7 mouse cellular contexts compared by ENCODE assay signal in the genomic region with DNA sequence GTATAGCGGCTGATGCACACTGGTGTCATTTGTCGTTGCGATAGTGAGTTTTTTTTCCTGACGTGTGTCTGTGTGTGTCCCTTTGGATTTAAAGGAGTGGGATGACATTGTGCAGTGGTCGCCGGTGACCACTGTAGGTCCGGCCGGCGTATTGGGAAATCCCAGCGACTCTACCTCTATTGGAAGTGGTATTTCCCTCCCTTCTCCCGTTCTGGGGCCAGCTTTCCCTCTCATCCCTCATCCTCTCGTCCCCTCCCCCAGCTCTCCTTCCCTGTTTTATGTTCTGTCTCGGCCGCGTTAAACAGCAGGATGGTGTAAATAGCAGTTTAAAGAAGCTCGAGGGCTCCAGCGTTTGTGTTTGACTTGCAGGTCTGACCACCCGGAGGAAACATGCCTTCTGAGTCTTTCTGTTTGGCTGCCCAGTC. TPM values are rescaled to one million over a fixed set of nuclear protein-coding genes. Genes with fewer than 3 reads are reported as not detected.
A peak's percentile ranks its signal among the peaks of the same experiment; 100 is the strongest.
DNase-seq lines count a peak whose midpoint lies in the region; ATAC-seq lines count a peak whose summit lies in the region.

No protein-coding gene starts in this region.

- H3K27me3 ChIP-seq in forebrain, embryonic 14.5 days (replicated peaks; ENCODE audit: control insufficient read depth, insufficient read depth, low read length): no peaks in the 10 kb centered on the region

- H3K36me3 ChIP-seq in forebrain, embryonic 14.5 days (ENCODE audit: control insufficient read depth, insufficient read depth, low read length): 0 out of 2 replicates have a peak, but pooled peaks cover 3% of the 10 kb centered on the region

- peak; percentile 60 for DNase-seq in NIH3T3 (ENCODE audit: low read depth)
- no peak for DNase-seq in forebrain, embryonic 14.5 days (ENCODE audit: low spot score)
- DNase-seq in heart, postnatal 4 days: peak; percentile 33
- DNase-seq in left cerebral cortex, postnatal 14 days (ENCODE audit: low spot score in 2 of 2): peak; percentile 27 to 30
- peak; percentile 23 to 25 for DNase-seq in lung, postnatal 4 days
- peak; percentile 10 for DNase-seq in skeletal muscle tissue, adult 2 months (ENCODE audit: low read depth, low spot score)

- H3K27ac ChIP-seq in brown adipose tissue, adult 24 weeks (replicated peaks; ENCODE audit: low read depth, low read length): peak overlapping the region; percentile 78
- peak overlapping the region; percentile 87 for H3K27ac ChIP-seq in forebrain, embryonic 14.5 days (ENCODE audit: low read depth, low read length)

- H3K4me3 ChIP-seq in brown adipose tissue, adult 24 weeks (ENCODE audit: insufficient read depth, low read depth, low read length): peak overlapping the region; percentile 76
- H3K4me3 ChIP-seq in forebrain, embryonic 14.5 days (ENCODE audit: low read depth, low read length): peak overlapping the region; percentile 76

- H3K9ac ChIP-seq in forebrain, embryonic 14.5 days (ENCODE audit: low read length): peak overlapping the region; percentile 81

- ATAC-seq in forebrain, embryonic 14.5 days: peak; percentile 41

- H3K4me1 ChIP-seq in brown adipose tissue, adult 24 weeks (ENCODE audit: control insufficient read depth, insufficient read depth, insufficient read length, low read length): peaks cover 3% of the 10 kb centered on the region
- peaks cover 15% of the 10 kb centered on the region for H3K4me1 ChIP-seq in forebrain, embryonic 14.5 days (ENCODE audit: control insufficient read depth, insufficient read depth, low read length)

- H3K9me3 ChIP-seq in forebrain, embryonic 14.5 days (replicated peaks; ENCODE audit: control insufficient read depth, low read length): no peaks in the 10 kb centered on the region

- intact Hi-C loops in left cerebral cortex, postnatal 14 days (cut with DNase I): no loop called here

- H3K4me2 ChIP-seq in forebrain, embryonic 14.5 days (ENCODE audit: low read length): peak overlapping the region; percentile 64

- under 1% methylated on average over 18 of the region's 18 CpGs for WGBS in forebrain, embryonic 14.5 days

RNA-seq across cellular contexts. Expression of a gene that starts 0.5 kb away (rescaled TPM):
- polyA plus RNA-seq in brown adipose tissue, adult 24 weeks (2012; ENCODE audit: insufficient read depth, insufficient read length, missing spikeins): 13.0 and 21.0 TPM in 2 replicates
- polyA plus RNA-seq in forebrain, embryonic 14.5 days (2014; fragmentation: Nextera tagmentation; extraction: Ambion mirVana): 27.4 and 43.6 TPM in 2 replicates
- total RNA-seq in heart, postnatal 4 days (2021): 10 to 100 TPM; 42.8 to 43.6 TPM
- total RNA-seq in left cerebral cortex, postnatal 14 days (2021): 100 to 1,000 TPM; 132 to 150 TPM

RNA-seq across cellular contexts. Expression of a gene that starts 30.7 kb away (rescaled TPM):
- polyA plus RNA-seq in brown adipose tissue, adult 24 weeks (2012; ENCODE audit: insufficient read depth, insufficient read length, missing spikeins): 3.6 and 5.5 TPM in 2 replicates
- 14.4 and 17.5 TPM in 2 replicates for polyA plus RNA-seq in forebrain, embryonic 14.5 days (2014; fragmentation: Nextera tagmentation; extraction: Ambion mirVana)
- total RNA-seq in heart, postnatal 4 days (2021): 1 to 10 TPM; 3.7 to 3.8 TPM
- total RNA-seq in left cerebral cortex, postnatal 14 days (2021): 10 to 100 TPM; 72.0 to 73.9 TPM

Comparison
In these comparisons a context has a peak if more than half of its experiments do, and no peak if none do; other contexts are left out.
1. RNA of a gene that starts 30.7 kb away (total RNA-seq): 72.0 to 73.9 TPM in left cerebral cortex, postnatal 14 days; 3.7 to 3.8 TPM in heart, postnatal 4 days; every median in the first group is over 10 times any median in the second.